Mouse (Mus musculus): ENCODE measurements around the gene Gm10720. TPM values are rescaled to one million over a fixed set of nuclear protein-coding genes. Genes with fewer than 3 reads are reported as not detected.
"Not testable (repeated sequence)": the region's sequence is repeated elsewhere in the genome, so short reads cannot be mapped to it uniquely, and the experiment has no call there.

The Gm10720 gene
- polyA plus RNA-seq (2014; fragmentation: Nextera tagmentation; extraction: Ambion mirVana): not detected in 2 replicates

DNA sequence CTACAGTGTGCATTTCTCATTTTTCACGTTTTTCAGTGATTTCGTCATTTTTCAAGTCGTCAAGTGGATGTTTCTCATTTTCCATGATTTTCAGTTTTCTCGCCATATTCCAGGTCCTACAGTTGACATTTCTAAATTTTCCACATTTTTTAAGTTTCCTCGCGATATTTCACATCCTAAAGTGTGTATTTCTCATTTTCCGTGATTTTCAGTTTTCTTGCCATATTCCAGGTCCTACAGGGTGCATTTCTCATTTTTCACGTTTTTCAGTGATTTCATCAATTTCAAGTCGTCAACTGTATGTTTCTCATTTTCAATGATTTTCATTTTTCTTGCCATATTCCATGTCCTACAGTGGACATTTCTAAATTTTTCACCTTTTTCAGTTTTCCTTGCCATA, at the start of gene Gm10720:
Gene Gm10720, plus strand, starts transcription at position 301 of the 400 bp plus-strand sequence.
- H3K27me3 ChIP-seq (ENCODE audit: control insufficient read depth, insufficient read depth, low read length); H3K4me1 ChIP-seq (ENCODE audit: control insufficient read depth, insufficient read depth, low read length); ATAC-seq (ENCODE audit: insufficient number of reproducible peaks, low FRiP score, low TSS enrichment, low read depth); H3K4me2 ChIP-seq (ENCODE audit: low read depth, severe bottlenecking); H3K36me3 ChIP-seq (ENCODE audit: control insufficient read depth, insufficient read depth, low read length); H3K27ac ChIP-seq (replicated peaks; ENCODE audit: low read depth, low read length); H3K9me3 ChIP-seq (ENCODE audit: control insufficient read depth, low read length); H3K9ac ChIP-seq (ENCODE audit: low read length); DNase-seq (ENCODE audit: low spot score); H3K4me3 ChIP-seq (ENCODE audit: low read depth, low read length): not testable (repeated sequence)
- 64% methylated on average over 4 of the region's 9 CpGs for WGBS

DNA sequence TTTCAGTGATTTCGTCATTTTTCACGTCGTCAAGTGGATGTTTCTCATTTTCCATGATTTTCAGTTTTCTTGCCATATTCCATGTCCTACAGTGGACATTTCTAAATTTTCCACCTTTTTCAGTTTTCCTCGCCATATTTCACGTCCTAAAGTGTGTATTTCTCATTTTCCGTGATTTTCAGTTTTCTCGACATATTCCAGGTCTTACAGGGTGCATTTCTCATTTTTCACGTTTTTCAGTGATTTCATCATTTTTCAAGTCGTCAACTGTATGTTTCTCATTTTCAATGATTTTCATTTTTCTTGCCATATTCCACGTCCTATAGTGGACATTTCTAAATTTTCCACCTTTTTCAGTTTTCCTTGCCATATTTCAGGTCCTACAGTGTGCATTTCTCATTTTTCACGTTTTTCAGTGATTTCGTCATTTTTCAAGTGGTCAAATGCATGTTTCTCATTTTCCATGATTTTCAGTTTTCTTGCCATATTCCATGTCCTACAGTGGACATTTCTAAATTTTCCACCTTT, 14.9 kb upstream of the Gm10720 start, which contains the start of gene Gm10722:
Gene Gm10722, plus strand, starts transcription at position 478 of the 528 bp plus-strand sequence.
- not testable (repeated sequence) for H3K27ac ChIP-seq (replicated peaks; ENCODE audit: low read depth, low read length); H3K9me3 ChIP-seq (ENCODE audit: control insufficient read depth, low read length); H3K4me2 ChIP-seq (ENCODE audit: low read depth, severe bottlenecking); H3K27me3 ChIP-seq (ENCODE audit: control insufficient read depth, insufficient read depth, low read length); H3K4me1 ChIP-seq (ENCODE audit: control insufficient read depth, insufficient read depth, low read length); H3K4me3 ChIP-seq (ENCODE audit: low read depth, low read length); H3K9ac ChIP-seq (ENCODE audit: low read length); ATAC-seq (ENCODE audit: insufficient number of reproducible peaks, low FRiP score, low TSS enrichment, low read depth); H3K36me3 ChIP-seq (ENCODE audit: control insufficient read depth, insufficient read depth, low read length)
- WGBS: 67% methylated on average over 12 of the region's 12 CpGs
- DNase-seq (ENCODE audit: low spot score): peak; percentile 21

DNA sequence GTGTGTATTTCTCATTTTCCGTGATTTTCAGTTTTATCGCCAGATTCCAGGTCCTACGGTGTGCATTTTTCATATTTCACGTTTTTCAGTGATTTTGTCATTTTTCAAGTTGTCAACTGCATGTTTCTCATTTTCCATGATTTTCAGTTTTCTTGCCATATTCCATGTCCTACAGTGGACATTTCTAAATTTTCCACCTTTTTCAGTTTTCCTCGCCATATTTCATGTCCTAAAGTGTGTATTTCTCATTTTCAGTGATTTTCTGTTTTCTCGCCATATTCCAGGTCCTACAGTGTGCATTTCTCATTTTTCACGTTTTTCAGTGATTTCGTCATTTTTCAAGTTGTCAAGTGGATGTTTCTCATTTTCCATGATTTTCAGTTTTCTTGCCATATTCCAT, 14.4 kb upstream of the Gm10720 start:
- not testable (repeated sequence) for H3K4me2 ChIP-seq (ENCODE audit: low read depth, severe bottlenecking); H3K27me3 ChIP-seq (ENCODE audit: control insufficient read depth, insufficient read depth, low read length); DNase-seq (ENCODE audit: low spot score); H3K4me3 ChIP-seq (ENCODE audit: low read depth, low read length); H3K27ac ChIP-seq (replicated peaks; ENCODE audit: low read depth, low read length); H3K36me3 ChIP-seq (ENCODE audit: control insufficient read depth, insufficient read depth, low read length); H3K4me1 ChIP-seq (ENCODE audit: control insufficient read depth, insufficient read depth, low read length); H3K9ac ChIP-seq (ENCODE audit: low read length); ATAC-seq (ENCODE audit: insufficient number of reproducible peaks, low FRiP score, low TSS enrichment, low read depth); H3K9me3 ChIP-seq (ENCODE audit: control insufficient read depth, low read length)
- WGBS: 66% methylated on average over 8 of the region's 8 CpGs

DNA sequence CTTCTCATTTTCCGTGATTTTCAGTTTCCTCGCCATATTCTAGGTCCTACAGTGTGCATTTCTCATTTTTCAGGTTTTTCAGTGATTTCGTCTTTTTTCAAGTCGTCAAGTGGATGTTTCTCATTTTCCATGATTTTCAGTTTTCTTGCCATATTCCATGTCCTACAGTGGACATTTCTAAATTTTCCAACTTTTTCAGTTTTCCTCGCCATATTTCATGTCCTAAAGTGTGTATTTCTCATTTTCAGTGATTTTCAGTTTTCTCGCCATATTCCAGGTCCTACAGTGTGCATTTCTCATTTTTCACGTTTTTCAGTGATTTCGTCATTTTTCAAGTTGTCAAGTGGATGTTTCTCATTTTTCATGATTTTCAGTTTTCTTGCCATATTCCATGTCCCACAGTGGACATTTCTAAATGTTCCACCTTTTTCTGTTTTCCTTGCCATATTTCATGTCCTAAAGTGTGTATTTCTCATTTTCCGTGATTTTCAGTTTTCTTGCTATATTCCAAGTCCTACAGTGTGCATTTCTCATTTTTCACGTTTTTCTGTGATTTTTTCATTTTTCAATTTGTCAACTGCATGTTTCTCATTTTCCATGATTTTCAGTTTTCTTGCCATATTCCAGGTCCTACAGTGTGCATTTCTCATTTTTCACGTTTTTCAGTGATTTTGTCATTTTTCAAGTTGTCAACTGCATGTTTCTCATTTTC, 13.3 kb upstream of the Gm10720 start:
- not testable (repeated sequence) for H3K9ac ChIP-seq (ENCODE audit: low read length); H3K4me1 ChIP-seq (ENCODE audit: control insufficient read depth, insufficient read depth, low read length); H3K27me3 ChIP-seq (ENCODE audit: control insufficient read depth, insufficient read depth, low read length); H3K27ac ChIP-seq (replicated peaks; ENCODE audit: low read depth, low read length); H3K36me3 ChIP-seq (ENCODE audit: control insufficient read depth, insufficient read depth, low read length); H3K9me3 ChIP-seq (ENCODE audit: control insufficient read depth, low read length); H3K4me3 ChIP-seq (ENCODE audit: low read depth, low read length); H3K4me2 ChIP-seq (ENCODE audit: low read depth, severe bottlenecking); DNase-seq (ENCODE audit: low spot score)
- WGBS: 58% methylated on average over 8 of the region's 11 CpGs
- peak; percentile 92 for ATAC-seq (ENCODE audit: insufficient number of reproducible peaks, low FRiP score, low TSS enrichment, low read depth)

DNA sequence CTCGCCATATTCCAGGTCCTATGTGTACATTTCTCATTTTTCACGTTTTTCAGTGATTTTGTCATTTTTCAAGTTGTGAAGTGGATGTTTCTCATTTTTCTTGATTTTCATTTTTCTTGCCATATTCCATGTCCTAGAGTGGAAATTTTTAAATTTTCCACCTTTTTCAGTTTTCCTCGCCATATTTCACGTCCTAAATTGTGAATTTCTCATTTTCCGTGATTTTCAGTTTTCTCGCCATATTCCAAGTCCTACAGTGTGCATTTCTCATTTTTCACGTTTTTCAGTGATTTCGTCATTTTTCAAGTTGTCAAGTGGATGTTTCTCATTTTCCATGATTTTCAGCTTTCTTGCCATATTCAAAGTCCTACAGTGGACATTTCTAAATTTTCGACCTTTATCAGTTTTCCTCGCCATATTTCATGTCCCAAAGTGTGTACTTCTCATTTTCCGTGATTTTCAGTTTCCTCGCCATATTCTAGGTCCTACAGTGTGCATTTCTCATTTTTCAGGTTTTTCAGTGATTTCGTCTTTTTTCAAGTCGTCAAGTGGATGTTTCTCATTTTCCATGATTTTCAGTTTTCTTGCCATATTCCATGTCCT, 12.6 kb upstream of the Gm10720 start, which contains the start of gene Gm11168:
Gene Gm11168, plus strand, starts transcription at position 553 of the 603 bp plus-strand sequence.
- H3K4me3 ChIP-seq (ENCODE audit: low read depth, low read length); ATAC-seq (ENCODE audit: insufficient number of reproducible peaks, low FRiP score, low TSS enrichment, low read depth); H3K4me2 ChIP-seq (ENCODE audit: low read depth, severe bottlenecking); H3K36me3 ChIP-seq (ENCODE audit: control insufficient read depth, insufficient read depth, low read length); H3K4me1 ChIP-seq (ENCODE audit: control insufficient read depth, insufficient read depth, low read length); H3K9ac ChIP-seq (ENCODE audit: low read length); H3K27ac ChIP-seq (replicated peaks; ENCODE audit: low read depth, low read length); H3K27me3 ChIP-seq (ENCODE audit: control insufficient read depth, insufficient read depth, low read length); DNase-seq (ENCODE audit: low spot score); H3K9me3 ChIP-seq (ENCODE audit: control insufficient read depth, low read length): not testable (repeated sequence)
- WGBS: 66% methylated on average over 6 of the region's 14 CpGs

DNA sequence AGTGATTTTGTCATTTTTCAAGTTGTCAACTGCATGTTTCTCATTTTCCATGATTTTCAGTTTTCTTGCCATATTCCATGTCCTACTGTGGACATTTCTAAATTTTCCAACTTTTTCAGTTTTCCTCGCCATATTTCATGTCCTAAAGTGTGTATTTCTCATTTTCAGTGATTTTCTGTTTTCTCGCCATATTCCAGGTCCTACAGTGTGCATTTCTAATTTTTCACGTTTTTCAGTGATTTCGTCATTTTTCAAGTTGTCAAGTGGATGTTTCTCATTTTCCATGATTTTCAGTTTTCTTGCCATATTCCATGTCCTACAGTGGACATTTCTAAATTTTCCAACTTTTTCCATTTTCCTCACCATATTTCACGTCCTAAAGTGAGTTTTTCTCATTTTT, 9.3 kb upstream of the Gm10720 start:
- not testable (repeated sequence) for H3K4me3 ChIP-seq (ENCODE audit: low read depth, low read length); H3K36me3 ChIP-seq (ENCODE audit: control insufficient read depth, insufficient read depth, low read length); H3K4me1 ChIP-seq (ENCODE audit: control insufficient read depth, insufficient read depth, low read length); H3K4me2 ChIP-seq (ENCODE audit: low read depth, severe bottlenecking); DNase-seq (ENCODE audit: low spot score); H3K27me3 ChIP-seq (ENCODE audit: control insufficient read depth, insufficient read depth, low read length); H3K9me3 ChIP-seq (ENCODE audit: control insufficient read depth, low read length); ATAC-seq (ENCODE audit: insufficient number of reproducible peaks, low FRiP score, low TSS enrichment, low read depth); H3K27ac ChIP-seq (replicated peaks; ENCODE audit: low read depth, low read length); H3K9ac ChIP-seq (ENCODE audit: low read length)
- 83% methylated on average over 1 of the region's 5 CpGs for WGBS

DNA sequence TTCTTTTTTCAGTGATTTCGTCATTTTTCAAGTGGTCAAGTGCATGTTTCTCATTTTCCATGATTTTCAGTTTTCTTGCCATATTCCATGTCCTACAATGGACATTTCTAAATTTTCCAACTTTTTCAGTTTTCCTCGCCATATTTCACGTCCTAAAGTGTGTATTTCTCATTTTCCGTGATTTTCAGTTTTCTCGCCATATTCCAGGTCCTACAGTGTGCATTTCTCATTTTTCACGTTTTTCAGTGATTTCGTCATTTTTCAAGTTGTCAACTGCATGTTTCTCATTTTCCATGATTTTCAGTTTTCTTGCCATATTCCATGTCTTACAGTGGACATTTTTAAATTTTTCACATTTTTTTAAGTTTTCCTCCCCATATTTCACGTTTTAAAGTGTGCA, 8.8 kb upstream of the Gm10720 start:
- DNase-seq (ENCODE audit: low spot score); H3K9ac ChIP-seq (ENCODE audit: low read length); H3K36me3 ChIP-seq (ENCODE audit: control insufficient read depth, insufficient read depth, low read length); H3K4me2 ChIP-seq (ENCODE audit: low read depth, severe bottlenecking); H3K27me3 ChIP-seq (ENCODE audit: control insufficient read depth, insufficient read depth, low read length); H3K9me3 ChIP-seq (ENCODE audit: control insufficient read depth, low read length); H3K27ac ChIP-seq (replicated peaks; ENCODE audit: low read depth, low read length); H3K4me3 ChIP-seq (ENCODE audit: low read depth, low read length); H3K4me1 ChIP-seq (ENCODE audit: control insufficient read depth, insufficient read depth, low read length): not testable (repeated sequence)
- peak; percentile 79 for ATAC-seq (ENCODE audit: insufficient number of reproducible peaks, low FRiP score, low TSS enrichment, low read depth)
- 69% methylated on average over 7 of the region's 8 CpGs for WGBS

DNA sequence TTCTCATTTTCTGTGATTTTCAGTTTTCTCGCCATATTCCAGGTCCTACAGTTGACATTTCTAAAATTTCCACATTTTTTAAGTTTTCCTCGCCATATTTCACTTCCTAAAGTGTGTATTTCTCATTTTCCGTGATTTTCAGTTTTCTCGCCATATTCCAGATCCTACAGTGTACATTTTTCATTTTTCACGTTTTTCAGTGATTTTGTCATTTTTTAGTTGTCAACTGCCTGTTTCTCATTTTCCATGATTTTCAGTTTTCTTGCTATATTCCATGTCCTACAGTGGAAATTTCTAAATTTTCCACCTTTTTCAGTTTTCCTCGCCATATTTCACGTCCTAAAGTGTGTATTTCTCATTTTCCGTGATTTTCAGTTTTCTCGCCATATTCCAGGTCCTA, 8.2 kb upstream of the Gm10720 start:
- not testable (repeated sequence) for DNase-seq (ENCODE audit: low spot score); H3K4me2 ChIP-seq (ENCODE audit: low read depth, severe bottlenecking); H3K9me3 ChIP-seq (ENCODE audit: control insufficient read depth, low read length); H3K9ac ChIP-seq (ENCODE audit: low read length); H3K27ac ChIP-seq (replicated peaks; ENCODE audit: low read depth, low read length); H3K4me3 ChIP-seq (ENCODE audit: low read depth, low read length); H3K36me3 ChIP-seq (ENCODE audit: control insufficient read depth, insufficient read depth, low read length); H3K4me1 ChIP-seq (ENCODE audit: control insufficient read depth, insufficient read depth, low read length); H3K27me3 ChIP-seq (ENCODE audit: control insufficient read depth, insufficient read depth, low read length)
- 0 out of 2 replicates have a peak, but pooled peaks have one; percentile 31 for ATAC-seq (ENCODE audit: insufficient number of reproducible peaks, low FRiP score, low TSS enrichment, low read depth)
- 77% methylated on average over 7 of the region's 9 CpGs for WGBS
